Mouse (Mus musculus) lung, postnatal 0 days (tissue): ENCODE measurements at regions not wholly inside any gene's neighbourhood (a gene's known extent, or its start where the extent isn't known, plus 50 kb on each side); places are given as distances from the start of the nearest gene placed in this dataset.

ENCODE experiments used
- CTCF ChIP-seq: IDR thresholded peaks from 2 replicates; pipeline ENCODE4 v1.5.1; 2016; ENCODE audit warnings: antibody characterized with exemption, mild to moderate bottlenecking
- EP300 ChIP-seq: IDR thresholded peaks from 2 replicates; pipeline ENCODE4 v1.6.1; 2016; ENCODE audit warnings: antibody characterized with exemption, mild to moderate bottlenecking, control low read depth

- TF ChIP-seq CTCF, result no peak
- TF ChIP-seq EP300, result no peak
Measured at GRCm38 (mm10) chr16:49409235-49409634, 289.8 kb upstream of the Ift57 start.
